Mouse (Mus musculus): ENCODE measurements at regions not wholly inside any gene's neighbourhood (a gene's known extent, or its start where the extent isn't known, plus 50 kb on each side); places are given as distances from the start of the nearest gene placed in this dataset.

DNA sequence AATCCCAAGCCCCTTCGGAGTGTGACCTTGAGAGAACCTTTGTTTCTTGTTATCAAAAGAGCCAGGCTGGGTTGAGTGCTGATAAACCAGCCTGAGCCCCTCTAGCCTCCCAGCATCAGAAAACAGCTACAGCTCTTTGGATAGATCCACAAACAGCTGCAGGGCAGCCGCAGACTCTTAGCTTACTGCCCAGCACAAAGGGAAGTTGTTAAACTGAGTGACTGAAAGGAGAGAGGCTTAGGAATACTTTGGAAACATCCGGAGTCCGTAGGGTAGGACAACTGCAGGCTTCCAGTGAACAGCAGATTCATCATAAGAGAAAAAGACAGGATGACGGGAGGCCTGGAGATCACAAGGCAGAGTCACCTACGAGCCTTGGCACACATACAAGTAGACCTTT, 166.9 kb upstream of the Tyw5 start:
- DNase-seq (ENCODE audit: low spot score), result no peak

- DNase-seq (ENCODE audit: low spot score), result no peak
Observed at GRCm38 (mm10) chr1:57574530-57574929, 167.6 kb upstream of the Tyw5 start.

- DNase-seq (ENCODE audit: low spot score), result no peak
Observed at GRCm38 (mm10) chr1:57576066-57576753, 169.3 kb upstream of the Tyw5 start.

GRCm38 (mm10) chr1:57579086-57579485, 172.2 kb upstream of the Tyw5 start:
- DNase-seq (ENCODE audit: low spot score), result no peak

DNA sequence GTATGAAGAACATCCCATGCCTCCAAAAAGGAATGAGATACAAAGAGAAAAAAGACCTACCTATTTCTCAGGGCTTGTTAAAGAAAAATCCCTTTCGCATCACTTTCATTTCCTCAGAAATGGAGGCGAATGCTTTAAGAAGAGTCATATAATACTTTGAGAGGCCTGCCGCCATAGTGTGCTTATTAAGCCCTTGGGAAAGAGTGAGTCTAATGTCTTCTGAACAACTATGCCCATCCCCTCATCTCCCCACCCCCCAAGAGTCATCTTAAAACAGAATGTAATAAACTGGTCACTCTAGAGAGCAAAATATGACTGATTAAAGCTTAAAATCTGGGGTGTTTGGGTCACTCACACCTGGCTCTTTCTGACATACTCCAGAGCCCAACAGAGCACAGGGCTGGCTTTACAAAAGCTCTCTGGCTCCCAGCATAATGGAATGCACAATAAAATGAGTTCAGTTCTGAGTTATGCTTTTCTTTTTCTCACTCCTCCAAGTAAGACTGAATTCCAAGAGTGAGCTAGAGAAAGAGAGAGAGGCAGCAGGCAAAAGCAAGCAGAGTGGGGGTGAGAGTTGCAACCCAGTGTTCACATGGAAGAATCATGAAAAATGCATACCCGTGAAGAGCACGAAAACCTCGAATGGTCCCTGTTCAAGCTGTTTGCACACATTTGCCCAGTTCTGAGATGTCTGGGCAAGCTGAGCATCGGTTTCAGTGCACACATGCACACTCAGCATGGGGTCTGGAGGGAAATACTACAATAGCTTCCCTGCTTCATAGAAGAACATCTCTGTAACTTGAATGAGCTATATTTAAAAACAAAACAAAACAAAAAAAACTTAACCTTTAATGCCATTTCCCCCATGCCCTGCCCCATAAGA, 180.0 kb upstream of the Spats2l start:
- DNase-seq (ENCODE audit: low spot score), result no peak

GRCm38 (mm10) chr1:57594815-57595214, 179.1 kb upstream of the Spats2l start:
- no peak for DNase-seq (ENCODE audit: low spot score)

- no peak for DNase-seq (ENCODE audit: low spot score)
Observed at GRCm38 (mm10) chr1:57600951-57601350, 173.0 kb upstream of the Spats2l start.

GRCm38 (mm10) chr1:57605525-57605924, 168.4 kb upstream of the Spats2l start:
- no peak for DNase-seq (ENCODE audit: low spot score)

DNA sequence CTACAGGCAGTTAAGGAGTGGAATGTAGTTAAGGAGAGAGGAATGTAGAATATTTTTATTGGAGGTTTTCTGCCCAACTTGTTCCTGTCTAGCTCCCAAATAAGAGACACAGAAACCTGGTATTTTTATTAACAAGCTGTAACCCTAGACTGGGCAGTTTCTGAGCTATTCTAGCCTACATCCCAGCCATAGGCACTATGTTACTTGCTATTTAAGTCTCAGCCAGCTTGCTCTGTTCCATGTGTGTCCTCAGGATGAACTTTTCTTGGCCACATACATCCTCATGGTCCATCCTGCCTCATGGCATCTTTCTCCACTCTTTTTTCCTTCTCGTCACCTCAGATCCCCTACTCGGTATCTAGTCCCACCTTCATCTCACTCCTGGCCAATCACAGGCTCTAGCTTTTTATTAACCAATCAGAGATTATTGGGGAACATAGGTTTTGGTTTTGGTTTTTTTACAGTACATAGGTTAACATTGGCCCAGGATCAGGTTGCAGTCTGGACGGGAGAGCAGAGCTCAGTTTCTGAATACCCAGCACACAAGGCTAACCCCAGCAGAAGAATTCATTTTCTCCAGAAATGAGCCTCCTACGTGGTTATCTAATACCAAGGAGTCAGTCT, 167.8 kb upstream of the Spats2l start:
- DNase-seq (ENCODE audit: low spot score), result no peak

DNA sequence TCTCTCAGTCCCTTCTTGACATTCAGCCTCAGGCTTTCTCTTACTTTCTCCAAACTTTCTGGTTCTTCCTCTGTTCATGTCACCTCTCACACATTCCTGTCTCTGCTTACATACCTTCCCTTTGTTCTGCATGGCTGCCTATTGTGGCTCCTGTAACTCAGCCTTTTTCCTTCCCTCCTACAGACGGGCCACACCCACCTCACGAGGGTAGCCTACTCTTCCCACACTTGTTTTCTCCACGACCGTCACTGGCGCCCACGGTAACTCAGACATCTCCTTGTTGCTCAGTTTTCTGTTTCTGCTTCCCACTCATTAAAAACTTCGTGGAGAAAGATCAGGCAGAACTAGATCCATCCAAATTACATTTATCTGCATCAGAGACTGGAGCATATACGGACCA, 166.9 kb upstream of the Spats2l start:
- no peak for DNase-seq (ENCODE audit: low spot score)

- DNase-seq (ENCODE audit: low spot score), result no peak
Observed at GRCm38 (mm10) chr1:57607626-57608422, 166.1 kb upstream of the Spats2l start.

- no peak for DNase-seq (ENCODE audit: low spot score)
Observed at GRCm38 (mm10) chr1:57608423-57608679, 165.6 kb upstream of the Spats2l start.

- no peak for DNase-seq (ENCODE audit: low spot score)
Observed at GRCm38 (mm10) chr1:57609307-57609706, 164.7 kb upstream of the Spats2l start.

DNA sequence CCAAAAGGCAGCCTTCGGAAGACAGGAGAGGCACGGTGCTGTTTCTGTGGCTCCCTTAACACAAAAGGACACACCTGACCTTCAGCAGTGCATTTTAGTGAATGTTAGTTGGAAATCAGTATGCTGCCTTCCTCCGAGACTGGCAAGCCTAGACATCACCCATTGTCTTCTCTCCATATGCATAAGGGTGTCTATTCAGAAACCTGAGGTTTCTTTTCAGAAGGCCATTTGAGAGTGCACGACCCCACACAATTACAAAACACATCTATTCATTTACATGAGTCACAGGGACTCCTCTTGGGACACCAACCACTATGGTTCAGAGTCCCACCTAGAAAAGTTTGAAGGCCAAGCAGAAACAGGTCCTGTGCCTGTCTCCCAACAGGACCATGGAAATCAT, 161.8 kb upstream of the Spats2l start:
- no peak for DNase-seq (ENCODE audit: low spot score)

DNA sequence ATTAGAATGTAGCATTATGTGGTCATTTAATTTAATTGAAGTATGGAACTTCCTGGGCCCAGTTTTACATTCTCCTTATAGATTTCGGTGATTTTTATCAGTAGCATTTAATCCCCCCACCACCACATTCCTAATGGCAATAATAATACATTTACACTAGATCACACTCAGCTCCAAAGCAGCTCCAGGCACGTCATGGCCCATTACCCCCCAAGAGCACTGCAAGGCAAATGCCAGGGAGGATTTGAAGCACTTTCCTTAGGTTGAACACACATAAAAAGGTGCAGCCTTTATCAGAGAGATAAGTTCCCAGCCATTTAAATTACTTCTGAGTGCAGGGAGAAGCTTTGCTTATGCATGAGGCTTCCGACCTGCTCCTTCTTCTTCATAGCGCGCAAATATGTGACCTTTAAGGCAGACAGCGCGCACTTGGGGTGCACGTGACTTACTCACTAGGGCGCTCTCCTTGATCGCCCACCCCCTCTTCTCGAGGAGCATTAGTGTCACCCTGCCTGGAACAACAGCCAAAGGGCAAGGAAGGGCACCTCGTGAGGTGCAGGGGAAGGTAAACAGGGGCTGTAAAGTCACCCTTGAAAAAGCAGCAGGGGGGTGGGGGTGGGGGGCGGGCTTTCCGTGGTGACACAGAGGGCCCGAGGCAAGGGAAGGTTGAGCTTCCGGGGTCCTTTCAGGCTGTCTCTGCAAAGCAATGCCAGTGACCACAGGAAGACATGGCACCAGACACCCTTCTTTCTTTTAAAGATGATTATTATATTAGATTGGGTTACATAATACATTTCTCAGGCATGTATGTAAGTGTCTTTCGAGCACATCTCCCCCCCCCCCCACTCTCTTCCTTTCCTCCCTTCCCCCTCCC, 160.8 kb upstream of the Spats2l start:
- DNase-seq (ENCODE audit: low spot score), result no peak

- no peak for DNase-seq (ENCODE audit: low spot score)
Observed at GRCm38 (mm10) chr1:57615155-57615554, 158.8 kb upstream of the Spats2l start.

DNA sequence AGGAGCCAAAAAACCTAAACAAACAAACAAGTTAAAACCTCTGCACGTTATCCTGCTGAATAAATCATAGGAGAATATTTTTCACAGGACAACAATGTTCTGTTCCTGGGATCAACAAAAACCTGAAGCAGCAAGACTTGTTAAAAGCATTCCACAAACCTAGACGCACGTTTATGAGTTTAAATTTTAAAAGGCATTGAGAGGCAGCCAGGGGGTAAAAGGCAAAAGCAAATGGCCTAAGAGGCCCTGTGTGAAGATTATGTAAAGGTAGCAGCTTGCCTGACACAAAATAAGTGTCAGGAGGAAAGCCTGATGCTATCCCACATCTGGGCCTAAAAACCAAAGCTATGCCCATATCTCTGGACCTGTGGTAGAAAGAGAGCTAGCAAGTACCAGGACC, 156.6 kb upstream of the Spats2l start:
- DNase-seq (ENCODE audit: low spot score), result no peak

DNA sequence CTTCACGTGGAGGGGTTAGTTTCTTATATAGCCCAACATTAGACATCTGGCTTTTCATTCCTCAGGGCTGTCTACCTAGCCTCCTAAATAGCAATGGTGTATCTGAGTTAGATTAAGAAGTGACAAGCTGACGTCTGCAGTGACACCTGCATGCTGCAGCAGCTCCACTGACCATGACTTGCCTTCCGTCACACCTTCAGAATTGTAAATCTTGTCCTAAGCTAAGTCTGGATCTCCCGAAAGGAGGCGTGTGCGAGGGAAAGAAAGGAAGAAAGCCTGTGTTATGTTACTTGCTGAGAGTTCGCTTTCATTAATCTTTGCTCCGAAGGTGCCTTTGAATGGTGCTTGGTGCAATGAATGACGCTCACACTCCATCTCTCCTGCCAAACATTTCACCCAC, 151.4 kb upstream of the Spats2l start:
- no peak for DNase-seq (ENCODE audit: low spot score)

DNA sequence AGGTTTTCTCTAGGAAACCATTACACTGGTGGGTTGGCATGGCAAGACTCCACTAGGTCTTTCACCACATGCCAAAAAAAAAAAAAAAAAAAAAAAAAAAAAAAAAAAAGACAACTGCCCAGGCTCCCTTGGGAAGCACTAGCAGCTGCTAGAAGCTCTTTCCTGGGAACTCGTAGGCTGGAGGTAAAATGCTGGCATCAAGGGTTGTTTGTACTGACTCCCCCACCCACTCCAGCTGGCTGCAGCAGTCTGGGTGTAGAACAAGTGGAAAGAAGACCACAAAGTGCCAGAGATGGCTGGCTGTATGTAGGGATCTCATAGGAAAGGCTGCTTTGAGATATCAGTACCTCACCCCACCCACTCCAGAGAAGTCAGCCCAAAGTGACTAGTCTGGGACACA, 140.0 kb upstream of the Spats2l start:
- DNase-seq (ENCODE audit: low spot score), result peak; percentile 32

GRCm38 (mm10) chr1:57642131-57642530, 131.8 kb upstream of the Spats2l start:
- DNase-seq (ENCODE audit: low spot score), result no peak

DNA sequence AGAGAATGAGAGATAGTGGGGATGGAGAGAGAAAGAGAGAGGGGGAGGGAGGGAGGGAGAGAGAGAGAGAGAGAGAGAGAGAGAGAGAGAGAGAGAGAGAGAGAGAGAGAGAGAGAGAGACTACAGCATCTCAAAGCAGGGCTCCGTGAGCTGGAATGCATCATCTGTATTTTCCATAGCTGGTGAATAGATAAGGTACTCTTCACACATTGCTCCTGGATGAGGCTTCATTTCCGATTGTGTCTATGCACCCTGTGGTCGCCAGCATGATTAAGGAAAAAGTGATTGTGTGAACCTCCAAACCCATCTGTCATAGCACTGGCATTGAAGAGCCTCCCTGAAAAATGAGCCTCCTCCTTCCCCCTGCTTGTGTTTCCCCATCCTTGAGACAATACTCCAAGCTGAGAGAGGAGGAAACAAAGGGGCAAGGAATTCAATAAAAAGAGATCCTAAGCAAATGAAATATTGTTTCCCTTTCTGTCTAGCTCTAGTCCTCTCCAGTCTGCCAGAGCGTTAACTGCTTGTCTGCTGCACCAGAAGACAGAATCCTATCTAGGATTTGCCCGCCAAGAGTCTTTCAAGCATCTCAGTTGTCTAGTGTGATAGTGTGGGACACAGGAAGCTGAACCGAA, 130.4 kb upstream of the Spats2l start:
- DNase-seq (ENCODE audit: low spot score), result no peak
